Mouse (Mus musculus) lung, embryonic 16.5 days (tissue): ENCODE results near the gene Ccdc13. TPM values are rescaled to one million over a fixed set of nuclear protein-coding genes. Genes with fewer than 3 reads are reported as not detected.

Source experiments
- polyA plus RNA-seq: library from polyadenylated mRNA; unstranded; fragments of >200 nt; fragmentation: Nextera tagmentation; extraction: Ambion mirVana; gene quantifications from 2 replicates; pipeline ENCODE4 v1.2.1, GENCODE M21; 2015

Gene Ccdc13
- polyA plus RNA-seq, 1 experiment from 2014 or later = 2.0 TPM

Other genes starting within 250 kb of the Ccdc13 start
- 0.34 TPM in 1 of 2 replicates, not detected in the other for gene Lyzl4, start 197.4 kb downstream of the Ccdc13 start, polyA plus RNA-seq
- gene Vipr1, start 196.7 kb downstream of the Ccdc13 start, polyA plus RNA-seq = 0.36 and 0.50 TPM in 2 replicates
- 9.2 and 10.0 TPM in 2 replicates for gene Sec22c, start 134.0 kb downstream of the Ccdc13 start, polyA plus RNA-seq
- 94.0 and 104 TPM in 2 replicates for gene Ss18l2, start 129.1 kb downstream of the Ccdc13 start, polyA plus RNA-seq
- gene Nktr, start 120.3 kb downstream of the Ccdc13 start, polyA plus RNA-seq = 61.9 and 69.5 TPM in 2 replicates
- gene Zfp651, start 80.1 kb downstream of the Ccdc13 start, polyA plus RNA-seq = 7.3 and 7.4 TPM in 2 replicates
- 0.57 and 2.2 TPM in 2 replicates for gene Klhl40, start 61.9 kb downstream of the Ccdc13 start, polyA plus RNA-seq
- gene Hhatl, start 47.0 kb downstream of the Ccdc13 start, polyA plus RNA-seq = 1.4 and 2.4 TPM in 2 replicates
- gene Higd1a, start 18.9 kb upstream of the Ccdc13 start, polyA plus RNA-seq = 152 and 166 TPM in 2 replicates
- 1.6 and 2.9 TPM in 2 replicates for gene Ackr2, start 58.9 kb upstream of the Ccdc13 start, polyA plus RNA-seq
- 0.28 TPM in 1 of 2 replicates, not detected in the other for gene Cyp8b1, start 76.8 kb upstream of the Ccdc13 start, polyA plus RNA-seq
- gene Fam198a, start 111.5 kb upstream of the Ccdc13 start, polyA plus RNA-seq = 2.4 and 2.7 TPM in 2 replicates
- 11.5 and 12.1 TPM in 2 replicates for gene Pomgnt2, start 157.6 kb upstream of the Ccdc13 start, polyA plus RNA-seq